Mouse (Mus musculus) right cerebral cortex, postnatal 25 days (tissue): ENCODE measurements around the gene Tmem108.

Source experiments
- DNase-seq: peaks from one replicate; pipeline ENCODE4 v3.0.0; 2022

Gene Tmem108

DNA sequence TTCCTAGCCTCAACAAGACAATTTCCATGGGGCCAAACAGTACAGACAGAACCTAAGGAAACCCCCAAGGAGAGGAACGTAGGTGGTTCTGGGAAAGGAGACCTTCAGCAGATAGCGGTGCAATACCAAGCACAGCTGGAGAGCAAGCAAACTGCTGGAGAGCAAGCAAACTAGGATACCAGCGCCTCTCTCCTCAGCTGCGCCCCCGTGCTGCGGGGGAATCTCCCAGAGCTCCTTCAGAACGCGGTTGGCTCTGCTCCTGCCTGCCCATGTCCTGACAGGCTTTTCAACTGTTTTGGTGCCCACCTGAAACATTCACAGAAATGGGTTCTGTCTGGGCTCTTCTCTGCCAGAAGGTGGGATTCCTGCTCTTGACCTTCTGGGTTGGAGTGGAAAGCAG is 221.1 kb downstream of the Tmem108 start:
- DNase-seq = no peak

DNA sequence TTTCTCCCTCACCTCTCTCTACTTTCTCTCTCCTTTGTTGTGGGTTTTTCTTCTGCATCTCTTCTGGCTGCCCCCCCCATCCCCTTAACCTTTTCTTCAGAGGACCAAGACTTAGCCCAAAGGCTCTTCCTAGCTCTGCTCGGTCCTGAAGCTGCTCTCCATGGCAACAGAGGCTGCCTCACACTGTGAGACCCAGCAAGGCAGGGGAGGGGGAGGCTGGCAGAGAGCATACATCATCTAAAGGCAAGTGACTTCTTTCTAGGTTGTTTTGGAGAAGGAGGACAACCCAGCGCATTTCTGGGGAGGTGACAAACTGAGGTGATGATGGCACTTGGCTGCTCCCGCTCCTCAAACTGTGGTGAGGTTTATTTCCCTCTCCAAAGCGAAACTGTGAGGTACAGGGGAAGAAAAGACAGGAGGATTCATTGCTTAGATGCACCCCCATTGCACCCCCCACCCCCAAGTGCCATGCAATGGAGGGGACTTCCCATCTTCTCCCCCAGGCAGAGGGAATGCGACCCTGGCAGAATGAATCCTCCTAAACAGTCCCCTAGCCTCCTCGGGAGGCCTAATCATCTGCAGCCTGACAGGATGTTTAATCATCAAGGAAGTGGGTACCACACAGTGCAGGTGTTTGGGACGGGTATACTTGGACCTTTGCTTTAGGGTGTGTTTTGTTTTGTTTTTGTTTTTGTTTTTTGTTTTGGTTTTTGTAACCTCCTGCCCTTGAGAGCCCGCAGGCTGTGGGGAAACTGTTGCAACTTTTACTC is 223.4 kb downstream of the Tmem108 start:
- DNase-seq = no peak

DNA sequence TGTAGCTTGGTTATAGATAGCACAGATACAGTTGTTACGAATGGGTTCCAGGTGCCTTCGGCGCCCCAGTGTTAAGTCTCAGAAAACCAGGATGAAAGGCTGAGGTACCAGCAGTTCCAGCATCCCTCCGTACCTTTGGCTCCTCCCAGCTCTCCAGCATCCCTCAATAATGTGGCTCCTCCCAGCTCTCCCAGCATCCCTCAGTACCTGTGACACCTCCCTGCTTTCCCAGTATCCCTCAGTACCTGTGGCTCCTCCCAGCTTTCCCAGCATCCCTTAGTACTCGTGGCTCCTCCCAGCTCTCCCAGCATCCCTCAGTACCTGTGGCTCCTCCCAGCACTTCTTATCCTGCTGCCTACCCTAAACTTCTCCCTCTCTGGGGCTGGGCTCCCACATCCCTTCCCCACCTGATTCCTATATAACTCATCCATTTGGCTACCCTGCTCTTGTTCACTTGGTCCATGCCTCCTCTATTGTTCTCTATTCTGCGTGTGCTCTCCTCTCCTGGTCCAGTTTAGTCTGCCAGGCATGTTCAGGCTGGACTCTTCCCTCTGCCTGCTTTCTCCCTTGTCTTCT is 225.5 kb downstream of the Tmem108 start:
- DNase-seq = no peak

DNA sequence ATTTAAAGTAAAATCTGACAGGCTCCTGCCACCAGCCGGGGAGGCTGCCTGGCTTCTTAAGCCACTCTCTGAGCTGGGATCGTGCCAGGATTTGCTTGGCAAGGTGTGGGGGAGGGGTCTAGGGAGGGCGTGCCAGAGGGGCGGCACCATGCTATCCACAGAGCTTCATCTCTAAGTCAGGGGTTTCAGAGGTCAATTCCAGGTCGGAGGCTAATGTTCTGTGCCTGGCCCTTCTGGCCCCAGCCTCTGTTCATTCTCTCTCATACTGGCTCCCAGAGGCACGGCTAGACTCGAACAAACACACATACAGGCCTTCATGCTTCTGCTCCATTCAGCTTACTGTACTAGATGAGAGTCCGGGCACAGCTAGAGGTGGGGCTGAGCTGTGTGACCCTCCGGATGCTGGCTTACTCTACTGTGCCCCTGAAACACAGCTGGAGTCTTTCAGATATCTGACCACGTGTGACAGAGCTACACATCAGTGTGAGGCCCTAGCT is 236.5 kb downstream of the Tmem108 start:
- no peak for DNase-seq

DNA sequence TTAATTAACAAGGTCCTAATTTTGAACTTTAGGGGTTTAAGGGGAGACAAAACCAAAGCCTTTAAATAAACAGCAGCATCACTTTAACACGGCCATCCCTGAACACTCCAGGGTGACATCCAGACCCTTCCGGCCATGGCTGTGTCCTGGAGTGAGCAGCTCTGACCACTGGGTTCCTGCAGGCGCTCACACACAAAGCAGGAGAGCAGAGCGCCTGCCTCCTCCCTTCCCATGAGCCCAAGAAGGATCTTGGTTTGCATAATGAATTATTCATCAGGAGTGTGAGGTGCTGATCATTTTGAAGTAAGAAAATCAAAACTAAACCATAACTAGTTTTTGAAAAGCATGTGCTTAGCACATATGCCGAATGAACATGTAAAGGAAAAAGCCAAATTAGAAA is 237.0 kb downstream of the Tmem108 start:
- DNase-seq = no peak

DNA sequence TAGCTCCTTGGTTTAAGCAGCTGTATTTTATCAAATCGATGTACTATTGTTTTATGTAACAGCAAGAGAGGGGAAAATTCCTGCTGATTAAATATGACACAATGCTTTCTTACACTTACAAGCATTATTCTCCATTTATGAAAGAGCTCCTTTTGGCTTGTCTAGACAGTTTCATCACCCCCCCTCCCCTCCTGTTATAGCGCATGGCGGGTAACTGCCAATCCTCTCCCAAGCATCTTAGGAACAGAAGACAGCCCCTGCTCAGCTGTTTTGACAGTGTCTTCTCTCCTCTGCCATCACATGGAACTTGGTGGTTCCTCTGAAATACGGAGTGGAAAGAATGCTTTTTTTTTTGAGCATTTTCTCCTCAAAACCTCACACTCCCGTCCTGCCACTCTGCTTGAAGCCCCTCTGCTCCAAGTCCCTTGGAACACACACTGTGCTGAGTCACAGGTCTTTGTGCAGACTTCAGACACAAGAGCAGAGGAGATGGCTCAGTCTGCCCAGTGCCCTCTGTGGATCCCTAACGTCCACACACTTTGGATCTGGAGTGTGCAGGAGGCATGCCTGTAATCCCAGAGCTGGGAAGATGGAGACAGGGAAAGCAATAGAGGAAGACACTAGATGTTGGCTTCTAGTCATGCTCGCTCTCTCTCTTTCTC is 237.8 kb downstream of the Tmem108 start:
- DNase-seq = no peak

DNA sequence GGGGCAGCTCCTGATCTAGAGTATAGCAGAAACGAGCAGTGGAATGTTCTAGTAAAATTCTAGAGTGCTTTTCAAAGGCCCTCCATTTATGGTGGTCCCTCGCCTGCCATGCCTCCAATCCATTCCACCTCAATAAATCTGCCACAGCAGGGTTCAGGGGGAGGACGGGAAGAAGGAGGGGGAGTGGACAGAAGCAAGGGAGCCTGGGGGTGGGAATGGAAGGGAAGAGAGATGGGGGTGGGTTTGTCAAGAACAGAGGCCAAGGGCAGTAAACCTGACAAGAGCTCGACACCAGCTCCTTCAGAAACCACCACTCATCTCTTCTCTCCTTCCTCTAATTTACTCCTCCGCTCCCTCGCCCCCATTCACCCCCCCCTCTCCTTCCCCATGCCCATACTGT is 238.6 kb downstream of the Tmem108 start:
- no peak for DNase-seq

DNA sequence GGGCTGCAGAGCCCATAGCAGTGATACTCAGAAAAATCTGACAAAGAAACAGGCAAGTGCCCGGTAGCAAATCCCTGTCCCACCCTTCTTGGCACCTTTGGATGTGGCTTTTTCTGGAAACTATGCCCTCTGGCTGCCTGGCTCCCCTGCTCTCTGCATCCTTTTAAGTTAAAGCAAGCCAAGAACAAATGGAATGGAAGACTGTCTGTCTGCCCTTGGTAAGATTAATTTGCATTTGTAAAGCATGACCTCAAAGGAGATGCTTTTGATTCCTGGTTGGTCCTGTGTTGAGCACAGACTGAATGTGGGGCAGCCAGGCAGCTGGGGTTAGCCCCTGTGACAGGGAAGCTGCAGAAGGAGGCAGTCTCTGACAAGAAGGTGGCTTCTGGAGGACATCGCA is 247.8 kb downstream of the Tmem108 start:
- DNase-seq = no peak

DNA sequence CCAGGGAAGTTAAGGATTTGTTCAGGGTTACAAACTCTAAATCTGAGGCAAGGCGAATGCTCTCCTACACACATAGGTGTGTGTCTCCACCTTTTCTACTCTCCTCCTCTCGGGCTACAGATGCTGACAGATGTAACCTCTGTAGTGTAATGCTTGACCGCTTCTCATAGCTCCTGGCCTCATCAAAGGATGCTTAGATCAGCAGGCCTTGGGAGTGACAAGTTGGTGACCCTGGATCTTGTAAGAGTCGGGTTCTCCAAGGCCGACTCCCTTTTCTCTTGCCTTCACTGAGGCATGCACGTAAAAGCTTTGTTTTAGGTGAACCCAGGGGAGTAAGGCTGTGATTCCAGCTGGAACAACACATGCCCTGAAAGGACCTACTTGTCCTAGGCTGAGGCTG is 249.4 kb downstream of the Tmem108 start:
- no peak for DNase-seq

DNA sequence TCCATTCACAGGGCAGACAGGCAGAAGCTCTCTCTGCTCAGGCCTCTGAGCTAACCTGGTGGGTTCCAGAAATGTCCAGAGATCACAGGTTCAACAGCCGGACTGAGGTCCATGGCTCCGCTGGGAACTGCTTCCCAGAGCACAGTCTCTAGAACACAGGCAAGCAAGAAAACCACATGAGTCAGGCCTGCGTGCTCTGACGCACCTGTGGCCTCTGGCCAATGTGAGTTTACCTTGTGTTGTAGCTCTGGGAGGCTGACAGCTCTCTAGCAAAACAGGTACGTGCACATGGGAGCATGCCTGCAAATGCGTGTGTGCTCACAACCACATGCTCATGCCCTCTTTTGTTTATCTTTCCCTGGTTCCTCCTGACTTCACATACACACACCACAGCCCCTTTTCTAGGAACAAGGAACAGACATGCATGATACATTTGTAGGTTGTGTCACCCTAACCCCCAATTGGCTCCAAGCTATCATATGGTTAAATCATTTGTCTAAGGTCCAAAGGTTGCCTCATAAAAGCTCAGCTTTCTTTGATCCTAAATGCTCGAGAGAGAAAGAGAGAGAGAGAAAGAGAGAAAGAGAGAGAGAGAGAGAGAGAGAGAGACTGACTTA is 254.6 kb downstream of the Tmem108 start:
- no peak for DNase-seq

DNA sequence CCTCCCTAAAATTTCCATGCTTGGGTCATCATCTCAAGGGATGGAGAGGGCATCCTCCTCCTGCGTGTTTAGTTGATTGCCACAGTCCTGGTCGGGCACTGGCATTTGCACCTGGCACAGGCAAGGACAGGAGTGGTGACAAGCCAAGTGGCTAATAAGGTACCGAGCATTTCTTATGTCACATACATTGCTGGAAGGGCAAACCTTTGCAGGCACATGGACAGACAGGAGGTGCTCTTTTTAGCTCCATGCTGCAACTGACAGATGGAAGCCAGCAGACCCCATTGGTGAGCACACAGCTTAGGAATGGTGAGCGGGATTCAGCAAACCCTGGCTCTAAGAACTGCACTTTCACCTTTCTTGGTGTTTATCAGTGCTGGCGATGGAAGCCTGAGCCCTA is 256.6 kb downstream of the Tmem108 start:
- DNase-seq = no peak

DNA sequence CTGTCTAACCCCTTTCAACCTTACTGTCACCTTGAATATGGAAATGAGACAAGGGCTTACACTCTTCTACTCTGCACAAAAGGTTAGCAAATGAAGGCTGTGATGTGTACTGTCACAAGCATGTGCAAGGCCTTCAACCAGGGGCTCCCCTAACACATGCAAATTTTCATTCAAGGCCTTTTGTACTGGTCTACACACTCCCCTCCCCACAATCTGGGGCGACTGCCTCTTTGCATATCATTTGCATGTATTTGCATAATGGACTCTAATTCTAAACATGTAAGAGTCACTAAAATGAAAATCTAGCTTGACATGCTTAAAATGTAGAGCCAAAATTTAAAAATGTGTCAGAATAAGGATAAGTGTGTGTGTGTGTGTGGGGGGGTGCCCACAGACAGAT is 257.0 kb downstream of the Tmem108 start:
- DNase-seq = no peak

DNA sequence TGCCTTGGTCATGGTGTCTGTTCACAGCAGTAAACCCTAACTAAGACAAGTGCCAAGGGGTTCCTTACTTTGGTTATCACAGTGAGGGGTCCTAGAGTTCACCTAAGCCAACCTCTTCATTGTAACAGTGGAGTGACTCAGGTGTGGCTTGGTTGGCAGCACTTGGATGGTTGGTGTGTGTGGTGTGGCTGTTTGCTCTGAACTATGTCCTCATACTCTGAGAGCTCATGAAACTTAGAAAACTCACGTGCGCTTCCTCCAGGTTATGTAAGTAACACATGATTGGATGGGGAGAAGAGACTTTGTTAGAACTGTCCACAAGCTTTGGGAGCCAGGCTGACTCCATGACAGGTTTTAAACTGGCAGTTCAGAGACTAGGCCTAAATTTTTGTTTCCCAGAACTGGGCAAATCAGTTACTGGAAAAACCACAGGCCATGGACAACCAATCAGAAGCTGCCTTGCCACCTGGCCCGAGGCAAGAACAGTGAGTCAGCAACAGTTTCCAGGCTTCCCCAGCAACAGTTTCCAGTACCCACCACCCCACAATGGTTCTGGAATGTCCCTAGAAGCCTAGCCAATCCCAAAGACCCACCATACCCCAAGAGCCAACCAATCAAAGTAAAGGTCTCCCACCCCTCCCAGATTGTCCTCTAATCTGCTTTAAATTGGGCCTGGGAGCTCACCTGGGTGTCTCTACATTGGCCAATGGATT is 257.9 kb downstream of the Tmem108 start:
- no peak for DNase-seq

DNA sequence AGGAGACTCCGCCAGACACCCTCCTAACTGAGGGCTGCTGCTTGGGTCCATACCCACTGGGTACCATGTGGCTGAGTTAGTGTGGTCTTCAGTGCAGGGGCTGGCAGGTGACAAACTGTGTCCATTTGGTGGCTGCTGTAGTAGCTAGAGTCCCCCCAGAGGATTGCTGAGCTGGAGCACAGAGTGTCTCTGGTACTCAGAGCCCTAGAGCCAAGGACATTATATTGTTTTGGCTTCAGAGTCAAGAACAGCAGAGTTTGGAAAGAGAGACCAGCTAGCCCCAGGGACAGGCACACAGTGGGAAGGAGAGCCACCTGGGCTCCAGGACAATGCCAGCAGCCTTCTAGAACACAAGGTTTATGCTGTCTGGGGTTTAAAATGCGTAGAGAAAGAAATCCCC is 259.0 kb downstream of the Tmem108 start:
- no peak for DNase-seq

DNA sequence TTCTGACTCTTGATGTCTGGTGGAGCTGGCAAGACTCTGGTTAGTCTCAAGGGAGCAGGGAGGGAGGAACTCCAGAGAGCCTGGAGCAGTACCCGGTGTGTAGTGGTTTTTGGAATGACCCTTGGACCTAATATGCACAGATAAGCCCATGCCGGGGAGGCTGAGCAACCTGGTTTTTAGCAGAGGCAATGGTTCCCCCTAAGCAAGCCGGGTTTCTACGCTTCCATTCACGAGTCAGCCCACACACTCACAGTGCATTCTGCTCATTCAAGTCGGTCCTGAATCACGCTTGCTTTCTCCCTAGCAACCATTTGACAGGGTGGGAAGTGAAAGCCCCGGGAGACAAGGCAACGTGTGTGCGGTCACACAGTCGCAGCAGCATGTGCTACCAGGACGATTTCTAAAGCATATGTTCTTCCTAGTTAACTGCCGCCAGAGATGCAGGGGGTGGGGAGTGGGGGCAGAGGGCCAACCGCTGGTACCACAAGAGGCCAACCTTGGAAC is 259.7 kb downstream of the Tmem108 start:
- DNase-seq = peak; percentile 75

DNA sequence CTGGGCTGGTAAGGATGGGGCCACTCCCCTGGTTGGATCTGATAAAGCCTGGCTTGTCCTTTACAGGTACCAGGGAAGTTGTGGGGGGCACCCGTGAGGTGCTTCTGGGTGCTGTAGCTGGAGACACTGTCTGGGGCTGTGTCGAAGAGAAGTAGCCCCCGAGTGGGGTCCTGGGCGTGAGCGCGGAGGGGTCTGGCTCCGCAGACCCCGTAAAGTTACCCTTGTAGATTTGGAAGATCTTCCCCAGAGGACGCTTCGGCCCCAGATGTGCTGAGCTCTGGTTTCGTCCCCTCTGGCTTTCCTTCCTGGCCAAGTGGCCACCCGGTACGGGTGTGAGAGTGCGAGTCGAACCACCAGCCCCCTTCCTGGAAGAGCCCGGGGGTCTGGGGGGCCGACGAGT is 262.3 kb downstream of the Tmem108 start:
- no peak for DNase-seq

DNA sequence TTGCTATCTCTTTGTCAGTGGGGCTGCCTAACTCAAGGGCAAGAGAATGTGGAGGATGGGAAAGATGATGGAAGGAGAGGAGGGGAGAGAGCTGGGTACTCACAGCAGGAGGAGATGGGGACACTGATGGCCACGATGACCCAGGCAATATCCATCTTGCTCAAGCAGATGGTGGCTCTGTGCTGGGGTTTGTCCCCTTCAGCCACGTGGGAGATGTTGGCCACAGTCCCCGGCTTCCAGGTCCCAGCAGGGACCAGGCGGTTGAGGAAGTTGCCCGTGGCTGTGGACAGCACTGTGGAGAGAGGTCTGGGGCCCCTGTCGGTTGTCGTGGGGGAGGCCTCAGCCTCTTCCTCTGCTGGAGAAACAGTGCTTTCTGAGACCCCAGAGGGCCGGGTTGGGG is 262.9 kb downstream of the Tmem108 start:
- DNase-seq = no peak

DNA sequence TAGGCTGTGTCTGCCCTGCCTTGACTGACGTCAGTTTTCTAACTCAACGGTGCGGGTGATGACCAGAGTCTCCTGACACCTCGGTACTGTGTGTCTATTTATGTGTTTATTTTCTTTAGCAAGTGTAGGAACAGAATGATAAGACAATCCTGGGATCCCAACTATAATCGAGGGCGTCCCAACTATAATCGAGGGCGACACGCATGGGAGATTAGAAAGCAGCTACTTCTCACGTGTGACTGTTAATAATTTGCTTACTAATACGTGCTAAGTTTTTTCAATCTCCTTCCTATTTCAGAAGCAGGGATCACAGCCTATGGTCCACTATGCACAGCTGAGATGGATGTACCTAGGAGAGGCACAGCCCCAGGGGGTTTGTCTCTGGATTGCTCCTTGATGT is 266.2 kb downstream of the Tmem108 start:
- DNase-seq = no peak

DNA sequence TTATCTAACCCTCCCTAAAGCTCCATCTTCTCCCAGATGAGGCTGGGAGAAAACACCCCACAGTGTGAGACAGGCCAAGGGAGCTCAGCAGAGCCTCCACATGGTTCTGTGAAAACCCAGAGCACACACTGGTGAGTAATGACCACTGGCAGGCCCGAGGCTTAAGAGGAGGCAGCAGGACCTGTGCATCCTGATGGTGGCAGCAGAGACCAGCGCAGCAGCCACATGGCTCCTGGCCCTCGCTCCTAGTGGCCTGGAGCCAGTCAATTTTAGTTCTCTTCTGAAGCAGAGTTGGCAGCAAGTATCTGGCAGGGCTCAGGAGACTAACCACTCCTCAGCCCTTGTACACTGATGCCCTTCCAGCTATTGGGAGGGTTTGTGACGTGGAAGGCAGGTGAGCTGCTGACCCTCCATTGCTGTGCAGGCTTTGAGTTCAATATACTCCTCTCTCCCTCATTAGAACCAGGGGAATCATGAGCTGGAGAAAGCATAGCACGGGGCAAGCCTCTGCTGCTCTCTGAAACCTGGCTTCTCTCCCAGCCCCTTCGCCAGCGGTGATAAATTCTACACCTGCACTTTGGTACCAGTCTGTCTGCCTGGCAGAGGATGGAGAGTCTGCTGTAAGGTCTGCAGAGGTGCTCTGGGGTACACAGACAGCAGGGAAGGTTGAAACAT is 267.2 kb downstream of the Tmem108 start:
- DNase-seq = peak; percentile 72

DNA sequence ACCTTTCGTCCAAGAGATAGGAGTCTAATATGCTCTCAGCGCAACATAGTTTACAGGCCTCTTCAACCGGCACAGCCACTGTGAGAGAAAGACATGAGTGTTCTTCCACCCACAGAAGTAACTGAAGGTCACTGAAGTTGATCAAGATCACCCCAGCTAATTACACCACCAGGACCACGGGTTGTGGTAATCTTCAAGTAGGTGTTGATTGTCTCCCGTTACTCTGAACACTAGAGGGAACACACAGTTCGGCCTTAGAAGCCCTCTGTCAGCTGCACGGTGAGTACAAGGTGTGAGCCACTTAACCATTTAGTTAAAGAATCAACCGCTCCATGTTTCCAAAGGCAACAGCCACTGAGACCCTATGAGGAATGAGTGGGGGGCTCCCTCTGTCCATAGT is 269.7 kb downstream of the Tmem108 start:
- no peak for DNase-seq

DNA sequence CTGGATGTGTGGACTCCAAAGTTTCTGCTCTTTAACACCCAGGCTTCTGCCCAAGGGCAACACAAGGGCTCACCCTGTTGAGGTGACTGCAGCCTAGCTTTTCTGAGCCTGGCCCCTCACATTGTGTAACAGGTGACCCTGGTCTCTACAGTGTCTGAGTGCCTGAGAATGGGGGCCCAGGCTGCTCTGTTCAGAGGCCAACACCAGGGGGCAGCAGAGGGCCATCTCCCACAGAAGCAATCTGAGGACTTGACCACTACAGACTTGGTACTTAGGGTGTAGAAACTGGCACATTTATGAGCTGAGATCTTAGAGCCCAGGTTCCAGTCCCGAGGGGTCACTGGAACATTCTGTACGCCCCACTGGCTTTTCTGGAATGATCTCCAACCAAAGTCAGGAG is 271.2 kb downstream of the Tmem108 start:
- DNase-seq = peak; percentile 69

DNA sequence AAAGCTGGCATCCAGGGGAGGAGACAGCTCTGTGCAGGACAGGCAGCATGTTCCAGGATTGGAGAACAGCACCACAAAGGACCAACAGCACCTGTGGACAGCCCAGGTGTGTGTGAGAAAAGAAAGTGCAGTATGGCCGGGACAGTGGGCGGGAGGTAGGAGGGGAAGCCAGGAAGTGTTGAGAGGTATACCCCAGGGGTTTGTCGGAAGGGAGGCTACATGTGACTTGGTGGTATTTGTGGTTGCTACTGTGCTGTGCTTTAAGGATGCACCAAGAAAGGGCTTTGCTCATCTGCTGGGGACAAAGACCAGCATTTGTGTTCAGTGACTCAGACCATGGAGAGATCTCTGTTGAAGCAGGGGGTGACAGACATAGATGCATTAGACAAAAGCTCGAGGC is 271.8 kb downstream of the Tmem108 start:
- DNase-seq = no peak
